Mouse (Mus musculus): ENCODE measurements at regions not wholly inside any gene's neighbourhood (a gene's known extent, or its start where the extent isn't known, plus 50 kb on each side); places are given as distances from the start of the nearest gene placed in this dataset.

DNA sequence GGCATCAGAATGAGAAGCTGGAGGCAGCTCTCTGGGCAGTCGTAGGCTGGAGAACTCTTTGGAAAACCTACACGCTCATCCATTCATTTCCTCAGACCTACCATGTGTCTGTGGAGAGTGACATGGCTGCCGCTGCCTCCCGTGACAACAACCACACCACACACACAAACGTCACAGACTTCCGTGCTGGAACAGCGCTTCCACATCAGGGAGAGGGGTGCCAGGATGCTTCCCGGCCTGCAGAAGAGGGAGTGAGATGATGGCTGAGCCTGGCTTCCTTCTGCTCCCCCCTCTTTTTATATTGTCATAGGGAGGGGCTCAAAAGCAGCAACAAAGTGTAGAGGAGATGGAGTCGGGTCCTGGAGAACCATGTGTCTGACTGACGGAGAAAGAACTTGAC lies 73.5 kb upstream of the Ptpn1 start:
- H3K27ac ChIP-seq (ENCODE audit: insufficient read depth, low read depth): no peak overlapping the region
- dilution Hi-C loops (cut with MboI; ENCODE audit: extremely low pct_ligation_motif_present, extremely low pct_unique_long_range_greater_than_20kb, low sequenced_read_pairs) (no loop called here), in situ Hi-C loops (cut with MboI; ENCODE audit: low pct_ligation_motif_present, low pct_unique_long_range_greater_than_20kb, low sequenced_read_pairs) (no loop called here)
- H3K9me3 ChIP-seq (replicated peaks; ENCODE audit: low read length): peaks cover 10% of the 10 kb centered on the region
- H3K4me1 ChIP-seq (ENCODE audit: control insufficient read depth in 1 of 2, insufficient read depth in 2 of 2): peaks cover 4 to 9% of the 10 kb centered on the region in 2 experiments
- no peak overlapping the region for H3K4me2 ChIP-seq (ENCODE audit: insufficient read depth, low read depth, poor library complexity, severe bottlenecking)
- TF ChIP-seq CHD1 (IDR thresholded peaks at IDR 0.05; ENCODE audit: low read depth, low read length) (no peak), TCF12 (IDR thresholded peaks at IDR 0.05; ENCODE audit: low read depth, low read length) (no peak), SMC3 (IDR thresholded peaks at IDR 0.05; ENCODE audit: low read depth, low read length) (no peak), MAFK (IDR thresholded peaks at IDR 0.05; ENCODE audit: insufficient replicate concordance, low read length) (no peak), MAZ (IDR thresholded peaks at IDR 0.05; ENCODE audit: low read depth, low read length) (no peak), BHLHE40 (IDR thresholded peaks at IDR 0.05; ENCODE audit: low read depth, low read length) (no peak), MXI1 (IDR thresholded peaks at IDR 0.05; ENCODE audit: low read depth, low read length) (no peak), CHD2 (IDR thresholded peaks at IDR 0.05; ENCODE audit: low read length) (no peak), POLR2AphosphoS2 (IDR thresholded peaks at IDR 0.05; ENCODE audit: low read depth, low read length) (no peak), ZC3H11A (IDR thresholded peaks at IDR 0.05; ENCODE audit: low read depth, low read length) (no peak), ELF1 (IDR thresholded peaks at IDR 0.05; ENCODE audit: low read depth, low read length) (no peak), KAT2A (IDR thresholded peaks at IDR 0.05; ENCODE audit: insufficient replicate concordance, low read length) (no peak), JUND (conservative IDR thresholded peaks at IDR 0.05; ENCODE audit: low read depth, low read length) (no peak), UBTF (IDR thresholded peaks at IDR 0.05; ENCODE audit: low read depth, low read length) (no peak), USF2 (conservative IDR thresholded peaks at IDR 0.05; ENCODE audit: low read depth, low read length) (no peak), E2F4 (IDR thresholded peaks at IDR 0.05; ENCODE audit: insufficient replicate concordance, low read depth, low read length) (no peak), JUN (IDR thresholded peaks at IDR 0.05; ENCODE audit: insufficient read depth, low read depth, low read length) (no peak), RCOR1 (conservative IDR thresholded peaks at IDR 0.05; ENCODE audit: low read depth, low read length) (no peak), IRF4 (IDR thresholded peaks at IDR 0.05; ENCODE audit: low read depth, low read length) (no peak), ETS1 (conservative IDR thresholded peaks at IDR 0.05; ENCODE audit: low read depth, low read length) (no peak)
- no peak for DNase-seq (ENCODE audit: extremely low read depth)
- H3K27me3 ChIP-seq (replicated peaks): peaks cover 94% of the 10 kb centered on the region
- H3K9ac ChIP-seq (ENCODE audit: insufficient read depth, low read depth): no peak overlapping the region
- H3K79me2 ChIP-seq (replicated peaks; ENCODE audit: control insufficient read depth, extremely low read depth, insufficient read depth, poor library complexity, severe bottlenecking): no peaks in the 10 kb centered on the region
- no peak overlapping the region for H3K4me3 ChIP-seq (replicated peaks in 1 of 3; ENCODE audit: low read depth in 2 of 3, low read length in 2 of 3, poor library complexity in 1 of 3)
- no peaks in the 10 kb centered on the region for H3K36me3 ChIP-seq (replicated peaks in 1 of 2; ENCODE audit: control insufficient read depth in 1 of 2, insufficient read depth in 1 of 2, low read length in 1 of 2)

DNA sequence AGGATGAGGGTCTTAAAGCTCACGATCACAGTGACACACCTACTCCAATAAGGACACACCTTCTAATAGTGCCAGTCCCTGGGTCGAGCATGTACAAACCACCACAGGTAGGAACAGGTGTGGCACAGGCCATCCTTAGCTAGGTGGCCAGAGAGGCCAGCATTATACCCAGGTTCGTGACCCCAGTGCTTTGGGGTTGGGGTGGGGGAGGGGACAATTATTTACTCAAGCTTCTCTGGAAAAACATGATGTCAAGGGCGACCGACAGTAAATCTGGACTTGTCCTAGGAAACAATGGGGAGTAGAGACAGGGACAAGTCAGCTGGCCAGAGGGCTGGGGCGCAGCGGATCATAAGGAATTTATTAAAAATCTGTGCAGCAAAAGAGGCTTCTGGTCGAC lies 73.9 kb upstream of the Ptpn1 start:
- no peak overlapping the region for H3K9ac ChIP-seq (ENCODE audit: insufficient read depth, low read depth)
- H3K9me3 ChIP-seq (replicated peaks; ENCODE audit: low read length): peaks cover 10% of the 10 kb centered on the region
- TF ChIP-seq RAD21 (IDR thresholded peaks at IDR 0.05; ENCODE audit: low read depth, low read length) (no peak), SMC3 (IDR thresholded peaks at IDR 0.05; ENCODE audit: low read depth, low read length) (no peak), MAFK (IDR thresholded peaks at IDR 0.05; ENCODE audit: insufficient replicate concordance, low read length) (no peak), CTCF (conservative IDR thresholded peaks at IDR 0.05 in 1 of 2, IDR thresholded peaks at IDR 0.05 in 1 of 2; ENCODE audit: low read depth in 2 of 2, low read length in 2 of 2) (no peak), ZKSCAN1 (IDR thresholded peaks at IDR 0.05; ENCODE audit: borderline replicate concordance, low read depth, low read length) (no peak), MYC (IDR thresholded peaks at IDR 0.05; ENCODE audit: low read depth, low read length) (no peak), CHD2 (IDR thresholded peaks at IDR 0.05; ENCODE audit: low read length) (no peak), USF1 (IDR thresholded peaks at IDR 0.05; ENCODE audit: low read depth, low read length) (no peak), KAT2A (IDR thresholded peaks at IDR 0.05; ENCODE audit: insufficient replicate concordance, low read length) (no peak), UBTF (IDR thresholded peaks at IDR 0.05; ENCODE audit: low read depth, low read length) (no peak), POLR2AphosphoS2 (IDR thresholded peaks at IDR 0.05; ENCODE audit: low read depth, low read length) (no peak), E2F4 (IDR thresholded peaks at IDR 0.05; ENCODE audit: insufficient replicate concordance, low read depth, low read length) (no peak), MXI1 (IDR thresholded peaks at IDR 0.05; ENCODE audit: low read depth, low read length) (no peak), CHD1 (IDR thresholded peaks at IDR 0.05; ENCODE audit: low read depth, low read length) (no peak), SIN3A (IDR thresholded peaks at IDR 0.05; ENCODE audit: low read length) (no peak)
- no peak overlapping the region for H3K4me3 ChIP-seq (replicated peaks in 1 of 3; ENCODE audit: low read depth in 2 of 3, low read length in 2 of 3, poor library complexity in 1 of 3)
- no peak overlapping the region for H3K4me2 ChIP-seq (ENCODE audit: insufficient read depth, low read depth, poor library complexity, severe bottlenecking)
- no peak overlapping the region for H3K27ac ChIP-seq (ENCODE audit: insufficient read depth, low read depth)
- in situ Hi-C loops (cut with MboI; ENCODE audit: low pct_ligation_motif_present, low pct_unique_long_range_greater_than_20kb, low sequenced_read_pairs): no loop called here
- DNase-seq (ENCODE audit: extremely low read depth): no peak
- peaks cover 9 to 12% of the 10 kb centered on the region in 2 experiments for H3K4me1 ChIP-seq (ENCODE audit: control insufficient read depth in 1 of 2, insufficient read depth in 2 of 2)
- H3K79me2 ChIP-seq (replicated peaks; ENCODE audit: control insufficient read depth, extremely low read depth, insufficient read depth, poor library complexity, severe bottlenecking): no peaks in the 10 kb centered on the region
- dilution Hi-C loops (cut with MboI; ENCODE audit: extremely low pct_ligation_motif_present, extremely low pct_unique_long_range_greater_than_20kb, low sequenced_read_pairs): no loop called here
- no peaks in the 10 kb centered on the region for H3K36me3 ChIP-seq (replicated peaks in 1 of 2; ENCODE audit: control insufficient read depth in 1 of 2, insufficient read depth in 1 of 2, low read length in 1 of 2)
- H3K27me3 ChIP-seq (replicated peaks): peaks cover 94% of the 10 kb centered on the region
